Mouse (Mus musculus) monocyte, adult 2 months (primary cell): ENCODE results near the gene Ccin.

Experiments
- DNase-seq, 2 experiments: peaks; one replicate each; pipeline ENCODE4 v3.0.0; 2022; ENCODE audit warnings: low spot score in 2 of 2, low read depth in 1 of 2

Ccin gene

GRCm38 (mm10) chr4:43983181-43983580 lies at the start of gene Ccin:
Ccin (plus strand) TSS chr4:43983483.
- no peak for DNase-seq

- no peak for DNase-seq
These were observed 47.1 kb upstream of the Ccin start for GRCm38 (mm10) chr4:43936186-43936585.

- no peak for DNase-seq
These were observed 46.3 kb upstream of the Ccin start for GRCm38 (mm10) chr4:43936749-43937674.

- DNase-seq, result no peak
These were observed 42.0 kb upstream of the Ccin start for GRCm38 (mm10) chr4:43941315-43941714.

- DNase-seq, result no peak
These were observed 40.9 kb upstream of the Ccin start for GRCm38 (mm10) chr4:43942421-43942820.

GRCm38 (mm10) chr4:43947571-43947970 lies 35.7 kb upstream of the Ccin start:
- no peak for DNase-seq

- DNase-seq, result peak; percentile 83 to 89
These were observed 25.9 kb upstream of the Ccin start, which contains the start of gene Glipr2 for GRCm38 (mm10) chr4:43957292-43957845. Glipr2 (plus strand) TSS chr4:43957401.

- no peak for DNase-seq
These were observed 25.3 kb upstream of the Ccin start for GRCm38 (mm10) chr4:43957846-43958461.

GRCm38 (mm10) chr4:43959523-43960179 lies 23.6 kb upstream of the Ccin start:
- DNase-seq, result peak; percentile 25 to 50

- no peak for DNase-seq
These were observed 23.1 kb upstream of the Ccin start for GRCm38 (mm10) chr4:43960207-43960606.

- DNase-seq, result no peak
These were observed 18.9 kb upstream of the Ccin start for GRCm38 (mm10) chr4:43964326-43964833.

- no peak for DNase-seq
These were observed 18.2 kb upstream of the Ccin start for GRCm38 (mm10) chr4:43964951-43965684.

GRCm38 (mm10) chr4:43965856-43966535 lies 17.3 kb upstream of the Ccin start:
- DNase-seq, result peak; percentile 67 to 75

- peak in 1 of 2 experiments; percentile 44 for DNase-seq
These were observed 14.6 kb upstream of the Ccin start for GRCm38 (mm10) chr4:43968650-43969049.

GRCm38 (mm10) chr4:43969373-43969772 lies 13.9 kb upstream of the Ccin start:
- DNase-seq, result no peak

- DNase-seq, result no peak
These were observed 12.6 kb upstream of the Ccin start for GRCm38 (mm10) chr4:43970393-43971330.

GRCm38 (mm10) chr4:43971541-43972136 lies 11.6 kb upstream of the Ccin start:
- no peak for DNase-seq

- DNase-seq, result peak in 1 of 2 experiments; percentile 34
These were observed 11.1 kb upstream of the Ccin start for GRCm38 (mm10) chr4:43972137-43972591.
